Mouse (Mus musculus): Measurements from ENCODE around the gene Ankzf1.

- TF ChIP-seq CTCF (IDR thresholded peaks at IDR 0.05; ENCODE audit: low read depth) (no peak), EP300 (IDR thresholded peaks at IDR 0.05; ENCODE audit: low read depth) (no peak)
Observed at GRCm38 (mm10) chr1:75214886-75215285, 22.9 kb downstream of the Ankzf1 start.

Measured in liver, postnatal 0 days (tissue).